Mouse (Mus musculus): ENCODE measurements around the gene Opn1sw. TPM values are rescaled to one million over a fixed set of nuclear protein-coding genes. Genes with fewer than 3 reads are reported as not detected.
"Not testable (repeated sequence)": the region's sequence is repeated elsewhere in the genome, so short reads cannot be mapped to it uniquely, and the experiment has no call there.

The Opn1sw gene
- total RNA-seq, 2 experiments from 2014 or later = not detected

GRCm38 (mm10) chr6:29397575-29397974, 9.3 kb upstream of the Opn1sw start:
- no peak for ATAC-seq (replicated peaks; ENCODE audit: low FRiP score, poor library complexity, severe bottlenecking)

- no peak for ATAC-seq (replicated peaks; ENCODE audit: low FRiP score, poor library complexity, severe bottlenecking)
Measured at GRCm38 (mm10) chr6:29396714-29397540, 8.7 kb upstream of the Opn1sw start.

- ATAC-seq (replicated peaks; ENCODE audit: low FRiP score, poor library complexity, severe bottlenecking) = no peak
Measured at GRCm38 (mm10) chr6:29395910-29396713, 7.8 kb upstream of the Opn1sw start, which contains the start of gene Ccdc136. Gene Ccdc136 (plus strand): TSS chr6:29396309.

GRCm38 (mm10) chr6:29394286-29394685, 6.0 kb upstream of the Opn1sw start:
- ATAC-seq (replicated peaks; ENCODE audit: low FRiP score, poor library complexity, severe bottlenecking) = no peak

GRCm38 (mm10) chr6:29391802-29392201, 3.5 kb upstream of the Opn1sw start:
- no peak for ATAC-seq (replicated peaks; ENCODE audit: low FRiP score, poor library complexity, severe bottlenecking)

GRCm38 (mm10) chr6:29391241-29391640, 3.0 kb upstream of the Opn1sw start:
- not testable (repeated sequence) for ATAC-seq (replicated peaks; ENCODE audit: low FRiP score, poor library complexity, severe bottlenecking)

GRCm38 (mm10) chr6:29390500-29390899, 2.2 kb upstream of the Opn1sw start:
- not testable (repeated sequence) for ATAC-seq (replicated peaks; ENCODE audit: low FRiP score, poor library complexity, severe bottlenecking)

- ATAC-seq (replicated peaks; ENCODE audit: low FRiP score, poor library complexity, severe bottlenecking) = no peak
Measured at GRCm38 (mm10) chr6:29389425-29389824, 1.2 kb upstream of the Opn1sw start.

GRCm38 (mm10) chr6:29388606-29389080, 375 bp upstream of the Opn1sw start:
- no peak; the same call in 1 of the 2 replicates for ATAC-seq (replicated peaks; ENCODE audit: low FRiP score, poor library complexity, severe bottlenecking)

- ATAC-seq (replicated peaks; ENCODE audit: low FRiP score, poor library complexity, severe bottlenecking) = no peak
Measured at GRCm38 (mm10) chr6:29382442-29382841, 5.8 kb downstream of the Opn1sw start.

- ATAC-seq (replicated peaks; ENCODE audit: low FRiP score, poor library complexity, severe bottlenecking) = no peak
Measured at GRCm38 (mm10) chr6:29379954-29380353, 8.3 kb downstream of the Opn1sw start.

GRCm38 (mm10) chr6:29378678-29379077, 9.6 kb downstream of the Opn1sw start:
- ATAC-seq (replicated peaks; ENCODE audit: low FRiP score, poor library complexity, severe bottlenecking) = no peak

GRCm38 (mm10) chr6:29377386-29377785, 10.9 kb downstream of the Opn1sw start:
- no peak for ATAC-seq (replicated peaks; ENCODE audit: low FRiP score, poor library complexity, severe bottlenecking)

GRCm38 (mm10) chr6:29365277-29365676, 23.0 kb downstream of the Opn1sw start:
- ATAC-seq (replicated peaks; ENCODE audit: low FRiP score, poor library complexity, severe bottlenecking) = no peak

- no peak for ATAC-seq (replicated peaks; ENCODE audit: low FRiP score, poor library complexity, severe bottlenecking)
Measured at GRCm38 (mm10) chr6:29363129-29363515, 25.1 kb downstream of the Opn1sw start.

- ATAC-seq (replicated peaks; ENCODE audit: low FRiP score, poor library complexity, severe bottlenecking) = no peak
Measured at GRCm38 (mm10) chr6:29362246-29363128, 25.8 kb downstream of the Opn1sw start.

- ATAC-seq (replicated peaks; ENCODE audit: low FRiP score, poor library complexity, severe bottlenecking) = no peak
Measured at GRCm38 (mm10) chr6:29360211-29360610, 28.1 kb downstream of the Opn1sw start.

GRCm38 (mm10) chr6:29359386-29359785, 28.9 kb downstream of the Opn1sw start:
- no peak for ATAC-seq (replicated peaks; ENCODE audit: low FRiP score, poor library complexity, severe bottlenecking)

GRCm38 (mm10) chr6:29352816-29353215, 35.5 kb downstream of the Opn1sw start:
- no peak for ATAC-seq (replicated peaks; ENCODE audit: low FRiP score, poor library complexity, severe bottlenecking)

GRCm38 (mm10) chr6:29351613-29352012, 36.7 kb downstream of the Opn1sw start:
- no peak for ATAC-seq (replicated peaks; ENCODE audit: low FRiP score, poor library complexity, severe bottlenecking)
